Mouse (Mus musculus) MEL (cell line): ENCODE data around the gene Cox4i1. TPM values are rescaled to one million over a fixed set of nuclear protein-coding genes. Genes with fewer than 3 reads are reported as not detected.

Experiments
- DNase-seq: peaks from one replicate; pipeline ENCODE4 v3.0.0; 2011; ENCODE audit warnings: low read depth, low spot score
- H3K27ac ChIP-seq: 2 replicates; pipeline ENCODE4 v1.5.1; 2012; ENCODE audit warnings: low read depth, mild to moderate bottlenecking, control low read depth, low read length, moderate library complexity; ENCODE audit not compliant: control insufficient read depth
- H3K27me3 ChIP-seq, 2 experiments: fragments of 150-350 bp in 1 of 2; sonication (generic) in 1 of 2; 2 replicates each; pipeline ENCODE4 v1.6.1; 2012; ENCODE audit warnings: low read length in 2 of 2, mild to moderate bottlenecking in 2 of 2, improper control_type of control experiment in 1 of 2, moderate library complexity in 1 of 2; ENCODE audit not compliant: insufficient read depth in 2 of 2, control insufficient read depth in 1 of 2
- H3K36me3 ChIP-seq, 2 experiments: 2 replicates each; pipeline ENCODE4 v1.6.1; 2012 to 2014; ENCODE audit warnings: low read length in 2 of 2, improper control_type of control experiment in 1 of 2, inconsistent platforms in 1 of 2, mild to moderate bottlenecking in 1 of 2; ENCODE audit not compliant: insufficient read depth in 2 of 2, control insufficient read depth in 1 of 2
- H3K4me1 ChIP-seq, 2 experiments: fragments of 150-350 bp in 1 of 2; sonication (generic) in 1 of 2; 2 replicates each; pipeline ENCODE4 v1.6.1; 2012; ENCODE audit warnings: low read length in 2 of 2, improper control_type of control experiment in 1 of 2, mild to moderate bottlenecking in 1 of 2; ENCODE audit not compliant: insufficient read depth in 2 of 2, control insufficient read depth in 1 of 2
- H3K4me3 ChIP-seq, 2 experiments: fragments of 150-350 bp in 1 of 2; sonication (generic) in 1 of 2; 2 replicates each; pipeline ENCODE4 v1.5.1; 2012; ENCODE audit warnings: low read depth in 2 of 2, low read length in 2 of 2, mild to moderate bottlenecking in 2 of 2, moderate library complexity in 2 of 2, control low read depth in 1 of 2, improper control_type of control experiment in 1 of 2; ENCODE audit not compliant: control insufficient read depth in 1 of 2, insufficient read depth in 1 of 2
- H3K79me2 ChIP-seq: 2 replicates; pipeline ENCODE4 v1.6.1; 2012; ENCODE audit warnings: mild to moderate bottlenecking, low read length, moderate library complexity; ENCODE audit not compliant: control insufficient read depth, poor library complexity, insufficient read depth
- H3K9ac ChIP-seq: 2 replicates; pipeline ENCODE4 v1.6.1; 2012; ENCODE audit warnings: low read depth, mild to moderate bottlenecking, control low read depth, low read length, moderate library complexity; ENCODE audit not compliant: control insufficient read depth, poor library complexity, severe bottlenecking
- H3K9me3 ChIP-seq: fragments of 150-350 bp; sonication (generic); replicated peaks from 2 replicates; pipeline ENCODE4 v1.6.1; 2012; ENCODE audit warnings: mild to moderate bottlenecking, low read length, improper control_type of control experiment, moderate library complexity; ENCODE audit not compliant: insufficient read depth
- BHLHE40 ChIP-seq: IDR thresholded peaks from 2 replicates; pipeline ENCODE4 v1.6.1; 2012; ENCODE audit warnings: low read depth, mild to moderate bottlenecking, inconsistent platforms, low read length, improper control_type of control experiment, borderline replicate concordance
- CHD2 ChIP-seq: IDR thresholded peaks from 2 replicates; pipeline ENCODE4 v1.6.1; 2011; ENCODE audit warnings: low read length, improper control_type of control experiment
- ELF1 ChIP-seq: IDR thresholded peaks from 2 replicates; pipeline ENCODE4 v1.6.1; 2014; ENCODE audit warnings: low read depth, mild to moderate bottlenecking, inconsistent platforms, low read length, improper control_type of control experiment, moderate library complexity
- EP300 ChIP-seq, 2 experiments: IDR thresholded peaks; 2 replicates each; pipeline ENCODE4 v1.6.1; 2011; ENCODE audit warnings: improper control_type of control experiment in 2 of 2, low read length in 2 of 2, low read depth in 1 of 2, mild to moderate bottlenecking in 1 of 2
- GABPA ChIP-seq: IDR thresholded peaks from 2 replicates; pipeline ENCODE4 v1.6.1; 2012; ENCODE audit warnings: low read depth, mild to moderate bottlenecking, inconsistent platforms, low read length, improper control_type of control experiment, moderate library complexity
- GATA1 ChIP-seq: IDR thresholded peaks from 2 replicates; pipeline ENCODE4 v1.6.1; 2011; ENCODE audit warnings: low read depth, low read length, improper control_type of control experiment
- HCFC1 ChIP-seq: IDR thresholded peaks from 2 replicates; pipeline ENCODE4 v1.6.1; 2012; ENCODE audit warnings: low read depth, mild to moderate bottlenecking, inconsistent platforms, low read length, improper control_type of control experiment, moderate library complexity
- JUND ChIP-seq: IDR thresholded peaks from 2 replicates; pipeline ENCODE4 v1.6.1; 2011; ENCODE audit warnings: low read depth, mild to moderate bottlenecking, improper control_type of control experiment, low read length
- MAZ ChIP-seq: IDR thresholded peaks from 2 replicates; pipeline ENCODE4 v1.6.1; 2012; ENCODE audit warnings: low read depth, mild to moderate bottlenecking, inconsistent platforms, low read length, improper control_type of control experiment
- MYB ChIP-seq: IDR thresholded peaks from 2 replicates; pipeline ENCODE4 v1.6.1; 2011; ENCODE audit warnings: mild to moderate bottlenecking, low read depth, low read length, improper control_type of control experiment
- NRF1 ChIP-seq: IDR thresholded peaks from 2 replicates; pipeline ENCODE4 v1.6.1; 2014; ENCODE audit warnings: low read depth, mild to moderate bottlenecking, inconsistent platforms, low read length, improper control_type of control experiment, moderate library complexity; ENCODE audit not compliant: poor library complexity, insufficient read depth, severe bottlenecking
- RAD21 ChIP-seq: IDR thresholded peaks from 2 replicates; pipeline ENCODE4 v1.6.1; 2011; ENCODE audit warnings: mild to moderate bottlenecking, low read depth, low read length, improper control_type of control experiment
- TAL1 ChIP-seq: IDR thresholded peaks from 2 replicates; pipeline ENCODE4 v1.6.1; 2012; ENCODE audit warnings: mild to moderate bottlenecking, inconsistent platforms, low read length, moderate library complexity, mixed read lengths
- TBP ChIP-seq: IDR thresholded peaks from 2 replicates; pipeline ENCODE4 v1.8.0; 2011; ENCODE audit warnings: low read depth, low read length, improper control_type of control experiment
- TCF12 ChIP-seq: IDR thresholded peaks from 2 replicates; pipeline ENCODE4 v1.6.1; 2014; ENCODE audit warnings: low read depth, mild to moderate bottlenecking, inconsistent platforms, low read length, improper control_type of control experiment, moderate library complexity
- USF1 ChIP-seq: IDR thresholded peaks from 2 replicates; pipeline ENCODE4 v1.6.1; 2014; ENCODE audit warnings: low read depth, mild to moderate bottlenecking, inconsistent platforms, low read length, improper control_type of control experiment, moderate library complexity
- USF2 ChIP-seq, 2 experiments: IDR thresholded peaks; 2 replicates each; pipeline ENCODE4 v1.6.1; 2011 to 2012; ENCODE audit warnings: improper control_type of control experiment in 2 of 2, low read length in 2 of 2, borderline replicate concordance in 1 of 2, inconsistent platforms in 1 of 2, low read depth in 1 of 2, mild to moderate bottlenecking in 1 of 2; ENCODE audit not compliant: insufficient read depth in 1 of 2
- ZNF384 ChIP-seq: IDR thresholded peaks from 2 replicates; pipeline ENCODE4 v1.6.1; 2012; ENCODE audit warnings: low read depth, mild to moderate bottlenecking, inconsistent platforms, low read length, improper control_type of control experiment
- polyA plus RNA-seq, 2 experiments: library from polyadenylated mRNA; stranded (reverse) in 1 of 2; unstranded in 1 of 2; fragments of >175 nt in 1 of 2; fragments of >200 nt in 1 of 2; gene quantifications; 2 replicates each; pipeline versions ENCODE4 v1.2.1 to v1.2.4; 2012; ENCODE audit warnings: low replicate concordance in 2 of 2, low read depth in 1 of 2; ENCODE audit not compliant: insufficient read length in 2 of 2, insufficient read depth in 1 of 2, missing spikeins in 1 of 2
- total RNA-seq: library from RNA; depleted of rRNA; stranded (reverse); fragments of 300-350 nt; gene quantifications from 2 replicates; pipeline ENCODE4 v1.2.3, GENCODE M21; 2012

The Cox4i1 gene
- total and polyA plus RNA-seq, 3 experiments, result 1,011 to 2,173 (median 1,431) TPM

DNA sequence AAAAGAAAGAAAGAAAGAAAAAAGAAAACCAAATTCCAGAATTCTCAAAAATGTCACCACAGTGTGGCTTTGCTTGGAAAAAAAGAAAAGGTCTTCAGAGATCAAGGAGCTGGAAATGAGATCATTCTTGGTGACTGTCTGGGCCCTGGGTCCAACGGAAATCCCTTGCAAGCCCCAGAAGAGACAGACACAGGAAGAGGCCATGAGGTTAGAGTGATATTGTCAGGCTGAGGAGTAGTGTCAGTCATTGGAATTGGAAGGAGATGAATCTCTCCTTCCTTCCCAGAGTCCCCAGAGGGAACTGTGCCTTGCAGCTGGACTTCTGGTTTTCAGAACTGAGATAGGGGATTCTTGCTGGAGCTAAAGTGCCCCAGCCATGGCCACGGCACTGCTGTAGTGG lies 31.5 kb downstream of the Cox4i1 start:
- TF ChIP-seq MAZ, result no peak
- TF ChIP-seq TCF12, result no peak
- no peak for TF ChIP-seq JUND
- no peak for TF ChIP-seq GABPA
- no peak for TF ChIP-seq USF1
- no peak for TF ChIP-seq TAL1
- no peak for TF ChIP-seq NRF1
- no peak for TF ChIP-seq CHD2
- TF ChIP-seq HCFC1, result no peak
- no peak for TF ChIP-seq ELF1
- no peak for TF ChIP-seq ZNF384
- TF ChIP-seq RAD21, result no peak
- H3K36me3 ChIP-seq, result no peaks in the 10 kb centered on the region
- no peaks in the 10 kb centered on the region for H3K4me1 ChIP-seq
- DNase-seq, result no peak
- no peak overlapping the region for H3K4me3 ChIP-seq
- no peak overlapping the region for H3K27ac ChIP-seq
- no peaks in the 10 kb centered on the region for H3K79me2 ChIP-seq
- no peak overlapping the region for H3K9ac ChIP-seq
- no peaks in the 10 kb centered on the region for H3K9me3 ChIP-seq
- H3K27me3 ChIP-seq, result no peaks in the 10 kb centered on the region

DNA sequence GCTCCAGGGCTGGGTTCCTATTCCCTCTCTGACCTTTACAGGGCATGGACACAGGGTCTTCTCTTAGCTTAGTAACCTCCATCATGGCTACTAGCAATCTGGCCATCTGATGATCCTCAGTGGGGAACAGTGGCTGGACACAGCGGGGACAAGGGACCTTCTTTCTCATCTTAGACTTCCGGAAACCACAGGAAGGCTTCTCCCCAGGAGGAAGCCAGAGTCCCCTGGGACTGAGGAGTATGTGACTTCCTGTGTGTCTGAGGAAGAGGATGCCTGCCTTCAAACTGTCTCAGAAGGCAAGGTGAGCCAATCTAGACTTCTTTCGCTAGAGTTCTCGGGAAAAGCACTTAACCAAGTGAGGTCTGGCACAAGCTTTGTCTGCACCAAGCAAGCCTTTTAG lies 32.0 kb downstream of the Cox4i1 start:
- Histone ChIP-seq H3K27ac (no peak overlapping the region), H3K9me3 (no peaks in the 10 kb centered on the region), H3K4me1 (no peaks in the 10 kb centered on the region), H3K4me3 (no peak overlapping the region), H3K79me2 (no peaks in the 10 kb centered on the region), H3K36me3 (no peaks in the 10 kb centered on the region), H3K9ac (no peak overlapping the region), H3K27me3 (no peaks in the 10 kb centered on the region)
- no peak for TF ChIP-seq ELF1
- TF ChIP-seq GATA1, result no peak
- TF ChIP-seq HCFC1, result no peak
- TF ChIP-seq NRF1, result no peak
- TF ChIP-seq TBP, result no peak
- TF ChIP-seq BHLHE40, result no peak
- TF ChIP-seq MAZ, result no peak
- TF ChIP-seq EP300 (IDR thresholded peaks at IDR 0.05; ENCODE audit: low read depth in 1 of 2, low read length in 2 of 2), result no peak
- TF ChIP-seq MYB, result no peak
- TF ChIP-seq USF2 (IDR thresholded peaks at IDR 0.05; ENCODE audit: borderline replicate concordance in 1 of 2, insufficient read depth in 1 of 2, low read depth in 1 of 2, low read length in 2 of 2), result no peak
- DNase-seq, result no peak
